In the genomic region with DNA sequence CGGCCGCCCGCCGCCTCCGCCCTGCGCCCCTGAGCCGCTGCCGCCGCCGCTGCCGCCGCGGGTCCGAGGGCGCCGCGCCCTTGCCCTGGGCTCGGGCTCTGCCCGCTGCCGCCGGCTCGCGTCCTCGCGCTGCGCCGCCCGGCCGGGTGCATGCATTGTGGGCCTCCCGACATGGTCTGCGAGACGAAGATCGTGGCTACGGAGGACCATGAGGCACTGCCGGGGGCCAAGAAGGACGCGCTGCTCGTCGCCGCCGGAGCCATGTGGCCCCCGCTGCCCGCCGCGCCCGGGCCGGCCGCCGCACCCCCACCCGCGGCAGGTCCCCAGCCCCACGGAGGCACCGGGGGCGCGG, we compare ENCODE assay signal across 8 mouse cellular contexts. TPM values are rescaled to one million over a fixed set of nuclear protein-coding genes. Genes with fewer than 3 reads are reported as not detected.
DNase-seq lines count a peak whose midpoint lies in the region; ATAC-seq and TF ChIP-seq lines count a peak whose summit lies in the region.

No protein-coding gene starts in this region.

- H3K4me2 ChIP-seq in heart, embryonic 13.5 days = peak overlapping the region; percentile 99
- H3K4me2 ChIP-seq in forebrain, postnatal 0 days (ENCODE audit: low read depth) = peak overlapping the region; percentile 78
- peak overlapping the region; percentile 64 for H3K4me2 ChIP-seq in liver, embryonic 16.5 days (ENCODE audit: low read depth, low read length)

- H3K4me1 ChIP-seq in heart, embryonic 13.5 days = peaks cover 18% of the 10 kb centered on the region
- H3K4me1 ChIP-seq in G1E (ENCODE audit: insufficient read depth, low read depth, low read length) = no peaks in the 10 kb centered on the region
- peaks cover 30% of the 10 kb centered on the region for H3K4me1 ChIP-seq in forebrain, postnatal 0 days (ENCODE audit: insufficient read depth)
- H3K4me1 ChIP-seq in liver, embryonic 16.5 days (ENCODE audit: control insufficient read depth, low read depth, low read length) = no peaks in the 10 kb centered on the region; the same call in none of the 2 replicates

- peak overlapping the region; percentile 43; the same call in 1 of the 2 replicates for H3K27ac ChIP-seq in heart, embryonic 13.5 days (replicated peaks)
- peak overlapping the region; percentile 96 for H3K27ac ChIP-seq in forebrain, postnatal 0 days (ENCODE audit: low read depth, low read length)
- no peak overlapping the region for H3K27ac ChIP-seq in liver, embryonic 16.5 days (ENCODE audit: low read length)

- H3K9me3 ChIP-seq in heart, embryonic 13.5 days = no peaks in the 10 kb centered on the region
- H3K9me3 ChIP-seq in G1E (replicated peaks) = peaks cover 30% of the 10 kb centered on the region
- H3K9me3 ChIP-seq in forebrain, postnatal 0 days (ENCODE audit: low read length) = no peaks in the 10 kb centered on the region
- no peaks in the 10 kb centered on the region for H3K9me3 ChIP-seq in liver, embryonic 16.5 days (replicated peaks; ENCODE audit: control insufficient read depth, low read length)

- no peaks in the 10 kb centered on the region for H3K36me3 ChIP-seq in heart, embryonic 13.5 days
- no peaks in the 10 kb centered on the region for H3K36me3 ChIP-seq in G1E (replicated peaks)
- H3K36me3 ChIP-seq in forebrain, postnatal 0 days (ENCODE audit: insufficient read depth) = peaks cover 28% of the 10 kb centered on the region; the same call in 1 of the 2 replicates
- no peaks in the 10 kb centered on the region for H3K36me3 ChIP-seq in liver, embryonic 16.5 days (ENCODE audit: control insufficient read depth, insufficient read depth)

- ATAC-seq in heart, embryonic 13.5 days (ENCODE audit: extremely low read depth, insufficient number of reproducible peaks, low FRiP score, low TSS enrichment) = no peak
- no peak for ATAC-seq in G1E (ENCODE audit: extremely low read depth, insufficient number of reproducible peaks, low FRiP score, poor library complexity, severe bottlenecking)
- peak; percentile 32 for ATAC-seq in forebrain, postnatal 0 days
- ATAC-seq in liver, embryonic 16.5 days (ENCODE audit: low read depth) = no peak

- 1% methylated on average over 32 of the region's 55 CpGs for WGBS in heart, embryonic 13.5 days
- WGBS in forebrain, postnatal 0 days = under 1% methylated on average over 50 of the region's 55 CpGs
- WGBS in liver, embryonic 16.5 days (ENCODE audit: insufficient replicate concordance) = under 1% methylated on average over 52 of the region's 55 CpGs

- TF ChIP-seq CTCF in G1E (IDR thresholded peaks at IDR 0.05; ENCODE audit: low read depth, low read length) = no peak
- TF ChIP-seq CTCF in forebrain, postnatal 0 days (IDR thresholded peaks at IDR 0.05; ENCODE audit: low read depth) = no peak

- DNase-seq in heart, postnatal 4 days = no peak
- DNase-seq in G1E (ENCODE audit: low spot score) = no peak
- no peak for DNase-seq in forebrain, postnatal 0 days
- no peak for DNase-seq in urinary bladder, postnatal 36 days (ENCODE audit: low spot score in 2 of 2)
- DNase-seq in spleen, adult 18-20 months = no peak
- DNase-seq in layer of hippocampus, adult 18-20 months (ENCODE audit: low spot score in 2 of 2) = no peak

- H3K4me3 ChIP-seq in heart, embryonic 13.5 days = peak overlapping the region; percentile 78
- peak overlapping the region; percentile 20; the same call in 1 of the 2 replicates for H3K4me3 ChIP-seq in G1E (ENCODE audit: low read depth, low read length)
- peak overlapping the region; percentile 71 for H3K4me3 ChIP-seq in forebrain, postnatal 0 days (ENCODE audit: low read depth, low read length)
- H3K4me3 ChIP-seq in liver, embryonic 16.5 days (ENCODE audit: low read depth, low read length) = peak overlapping the region; percentile 60

- peaks cover 73% of the 10 kb centered on the region for H3K27me3 ChIP-seq in heart, embryonic 13.5 days (replicated peaks)
- peaks cover 3% of the 10 kb centered on the region; the same call in 1 of the 2 replicates for H3K27me3 ChIP-seq in G1E (ENCODE audit: insufficient read depth, low read length)
- no peaks in the 10 kb centered on the region for H3K27me3 ChIP-seq in forebrain, postnatal 0 days (ENCODE audit: insufficient read depth, low read length)
- peaks cover 50% of the 10 kb centered on the region for H3K27me3 ChIP-seq in liver, embryonic 16.5 days (ENCODE audit: control insufficient read depth, insufficient read depth, low read depth, low read length)

- H3K9ac ChIP-seq in heart, embryonic 13.5 days = peak overlapping the region; percentile 81
- peak overlapping the region; percentile 87 for H3K9ac ChIP-seq in forebrain, postnatal 0 days
- no peak overlapping the region for H3K9ac ChIP-seq in liver, embryonic 16.5 days (ENCODE audit: low read depth, low read length)

RNA-seq across cellular contexts. Expression of a gene that starts 0.9 kb away (rescaled TPM):
- 0.35 and 0.70 TPM in 2 replicates for polyA plus RNA-seq in heart, embryonic 13.5 days (2015; fragmentation: Nextera tagmentation; extraction: Ambion mirVana)
- 1 to 10 TPM; 1.8 to 2.0 TPM for total RNA-seq in heart, postnatal 4 days (2021)
- total RNA-seq in G1E (2014; fragmentation: Nextera tagmentation) (not detected in 2 replicates), G1E (2017) (not detected in 2 replicates)
- 0.01 TPM in 1 of 2 replicates, not detected in the other for polyA plus RNA-seq in G1E (2012)
- total RNA-seq in forebrain, postnatal 0 days (2014; rRNA removed) = 28.1 and 31.8 TPM in 2 replicates
- 4.3 and 4.9 TPM in 2 replicates for polyA plus RNA-seq in forebrain, postnatal 0 days (2015; fragmentation: Nextera tagmentation; extraction: Ambion mirVana)
- 0.09 and 0.12 TPM in 2 replicates for polyA plus RNA-seq in liver, embryonic 16.5 days (2015; fragmentation: Nextera tagmentation; extraction: Ambion mirVana)
- 100 to 1,000 TPM; 144 to 150 TPM for total RNA-seq in layer of hippocampus, adult 18-20 months (2021)

RNA-seq across cellular contexts. Expression of a gene that starts 13.4 kb away (rescaled TPM):
- polyA plus RNA-seq in heart, embryonic 13.5 days (2015; fragmentation: Nextera tagmentation; extraction: Ambion mirVana) = 81.5 and 82.8 TPM in 2 replicates
- 10 to 100 TPM; 12.5 to 13.9 TPM for total RNA-seq in heart, postnatal 4 days (2021)
- total RNA-seq in G1E (2014; fragmentation: Nextera tagmentation) = not detected in 2 replicates
- total RNA-seq in G1E (2017) = not detected in 2 replicates
- not detected in 2 replicates for polyA plus RNA-seq in G1E (2012)
- total RNA-seq in forebrain, postnatal 0 days (2014; rRNA removed) = 539 and 762 TPM in 2 replicates
- 747 and 963 TPM in 2 replicates for polyA plus RNA-seq in forebrain, postnatal 0 days (2015; fragmentation: Nextera tagmentation; extraction: Ambion mirVana)
- polyA plus RNA-seq in liver, embryonic 16.5 days (2015; fragmentation: Nextera tagmentation; extraction: Ambion mirVana) = 3.4 and 4.6 TPM in 2 replicates
- 10 to 100 TPM; 62.2 to 63.7 TPM for total RNA-seq in layer of hippocampus, adult 18-20 months (2021)

Comparison
In these comparisons a context has a peak if more than half of its experiments do, and no peak if none do; other contexts are left out.
1. H3K4me3 ChIP-seq: peak in every context shown above with its lines; median percentile 78 in heart, embryonic 13.5 days; 71 in forebrain, postnatal 0 days; 60 in liver, embryonic 16.5 days; 20 in G1E.
2. RNA of a gene that starts 13.4 kb away (total RNA-seq): 539 to 762 TPM in forebrain, postnatal 0 days, 62.2 to 63.7 TPM in layer of hippocampus, adult 18-20 months and 12.5 to 13.9 TPM in heart, postnatal 4 days; not detected in G1E; every median in the first group is over 10 times any median in the second.
3. Peak in every context shown above with its lines, with median percentiles within 50 percentile points of each other: H3K4me2 ChIP-seq.